Mouse (Mus musculus): Measurements from ENCODE around the gene Clec16a. TPM values are rescaled to one million over a fixed set of nuclear protein-coding genes. Genes with fewer than 3 reads are reported as not detected.
A peak's percentile ranks its signal among the peaks of the same experiment; 100 is the strongest.

The Clec16a gene
- polyA plus RNA-seq, 1 experiment from 2014 or later, result 70.0 TPM

DNA sequence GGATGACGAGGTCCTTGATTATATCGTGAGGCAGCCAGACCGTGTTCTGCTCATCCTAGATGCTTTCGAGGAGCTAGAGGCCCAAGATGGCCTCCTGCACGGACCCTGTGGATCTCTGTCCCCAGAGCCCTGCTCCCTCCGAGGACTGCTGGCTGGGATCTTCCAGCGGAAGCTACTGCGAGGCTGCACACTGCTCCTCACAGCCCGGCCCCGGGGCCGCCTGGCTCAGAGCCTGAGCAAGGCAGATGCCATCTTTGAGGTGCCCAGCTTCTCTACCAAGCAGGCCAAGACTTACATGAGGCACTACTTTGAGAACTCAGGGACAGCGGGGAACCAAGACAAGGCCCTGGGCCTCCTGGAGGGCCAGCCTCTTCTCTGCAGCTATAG lies 34.0 kb upstream of the Clec16a start:
- no peaks in the 10 kb centered on the region for H3K27me3 ChIP-seq (ENCODE audit: control insufficient read depth, insufficient read depth, low read depth, low read length)
- H3K4me3 ChIP-seq (ENCODE audit: low read depth, low read length), result no peak overlapping the region
- 85% methylated on average over 12 of the region's 12 CpGs for WGBS
- no peak for ATAC-seq
- no peak overlapping the region for H3K9ac ChIP-seq (ENCODE audit: low read depth, low read length)
- H3K9me3 ChIP-seq (replicated peaks; ENCODE audit: control insufficient read depth, low read length, poor library complexity, severe bottlenecking), result no peaks in the 10 kb centered on the region
- no peak overlapping the region for H3K4me2 ChIP-seq (ENCODE audit: low read length)
- H3K4me1 ChIP-seq (ENCODE audit: control insufficient read depth, insufficient read depth, low read length), result peaks cover 4% of the 10 kb centered on the region
- no peaks in the 10 kb centered on the region for H3K36me3 ChIP-seq (ENCODE audit: control insufficient read depth, insufficient read depth, low read length)
- no peak overlapping the region for H3K27ac ChIP-seq (ENCODE audit: low read length)

DNA sequence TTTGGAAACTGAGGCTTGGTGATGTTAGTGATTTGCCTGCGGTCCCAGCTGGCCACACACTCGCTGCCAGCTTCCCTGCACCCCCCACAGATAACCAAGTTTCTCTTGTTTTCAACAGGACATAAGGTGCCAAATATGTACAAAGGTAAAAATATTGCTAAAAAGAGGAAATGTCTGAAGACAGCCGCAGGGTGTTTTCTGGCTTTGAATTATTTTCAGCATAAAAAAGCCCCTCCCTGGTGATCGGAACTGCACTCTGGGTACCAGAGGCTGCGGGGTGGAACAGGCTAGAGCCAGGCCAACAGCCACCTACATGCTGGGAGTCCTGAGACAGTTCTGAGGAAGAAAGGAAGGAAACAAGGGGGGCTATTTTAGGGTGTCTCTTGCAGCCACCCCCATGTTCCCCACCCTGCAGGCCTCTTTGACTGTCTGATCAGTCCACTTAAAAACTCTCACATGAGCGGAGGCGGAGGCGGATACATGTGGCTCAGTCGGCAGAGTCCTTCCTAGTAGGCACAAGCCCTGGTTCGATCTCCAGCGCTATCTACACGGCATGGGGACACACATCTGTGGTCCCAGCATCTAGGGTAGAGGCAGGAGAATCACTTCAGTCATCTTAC lies 29.1 kb upstream of the Clec16a start:
- no peak overlapping the region for H3K4me3 ChIP-seq (ENCODE audit: low read depth, low read length)
- no peak overlapping the region for H3K4me2 ChIP-seq (ENCODE audit: low read length)
- H3K36me3 ChIP-seq (ENCODE audit: control insufficient read depth, insufficient read depth, low read length), result no peaks in the 10 kb centered on the region
- H3K27me3 ChIP-seq (ENCODE audit: control insufficient read depth, insufficient read depth, low read depth, low read length), result no peaks in the 10 kb centered on the region
- ATAC-seq, result no peak
- WGBS, result 90% methylated on average over 12 of the region's 12 CpGs
- no peaks in the 10 kb centered on the region for H3K9me3 ChIP-seq (replicated peaks; ENCODE audit: control insufficient read depth, low read length, poor library complexity, severe bottlenecking)
- H3K27ac ChIP-seq (ENCODE audit: low read length), result no peak overlapping the region
- H3K9ac ChIP-seq (ENCODE audit: low read depth, low read length), result no peak overlapping the region
- H3K4me1 ChIP-seq (ENCODE audit: control insufficient read depth, insufficient read depth, low read length), result no peaks in the 10 kb centered on the region

DNA sequence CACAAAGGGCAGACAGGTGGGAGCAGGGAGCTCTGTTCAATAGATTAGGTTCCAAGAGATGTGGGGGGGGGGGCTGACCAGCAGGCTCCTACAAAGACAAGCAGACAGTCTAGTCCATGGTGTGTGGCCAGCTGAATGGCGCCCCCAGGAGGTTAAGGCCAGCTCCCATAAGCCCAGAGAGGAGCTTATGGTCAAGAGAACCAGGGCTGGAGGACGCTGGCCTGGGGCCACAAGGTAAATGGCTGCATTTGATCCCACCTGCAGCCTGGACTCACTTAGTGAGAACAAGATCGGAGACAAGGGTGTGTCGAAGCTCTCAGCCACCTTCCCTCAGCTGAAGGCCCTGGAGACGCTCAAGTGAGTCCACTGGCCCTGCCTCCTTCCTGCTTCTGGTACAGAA lies 27.1 kb upstream of the Clec16a start:
- Histone ChIP-seq H3K27ac (ENCODE audit: low read length) (no peak overlapping the region), H3K4me1 (ENCODE audit: control insufficient read depth, insufficient read depth, low read length) (no peaks in the 10 kb centered on the region), H3K4me2 (ENCODE audit: low read length) (no peak overlapping the region), H3K36me3 (ENCODE audit: control insufficient read depth, insufficient read depth, low read length) (no peaks in the 10 kb centered on the region), H3K4me3 (ENCODE audit: low read depth, low read length) (no peak overlapping the region), H3K9ac (ENCODE audit: low read depth, low read length) (no peak overlapping the region), H3K9me3 (replicated peaks; ENCODE audit: control insufficient read depth, low read length, poor library complexity, severe bottlenecking) (no peaks in the 10 kb centered on the region), H3K27me3 (ENCODE audit: control insufficient read depth, insufficient read depth, low read depth, low read length) (no peaks in the 10 kb centered on the region)
- WGBS, result 56% methylated on average over 5 of the region's 5 CpGs
- no peak for ATAC-seq

DNA sequence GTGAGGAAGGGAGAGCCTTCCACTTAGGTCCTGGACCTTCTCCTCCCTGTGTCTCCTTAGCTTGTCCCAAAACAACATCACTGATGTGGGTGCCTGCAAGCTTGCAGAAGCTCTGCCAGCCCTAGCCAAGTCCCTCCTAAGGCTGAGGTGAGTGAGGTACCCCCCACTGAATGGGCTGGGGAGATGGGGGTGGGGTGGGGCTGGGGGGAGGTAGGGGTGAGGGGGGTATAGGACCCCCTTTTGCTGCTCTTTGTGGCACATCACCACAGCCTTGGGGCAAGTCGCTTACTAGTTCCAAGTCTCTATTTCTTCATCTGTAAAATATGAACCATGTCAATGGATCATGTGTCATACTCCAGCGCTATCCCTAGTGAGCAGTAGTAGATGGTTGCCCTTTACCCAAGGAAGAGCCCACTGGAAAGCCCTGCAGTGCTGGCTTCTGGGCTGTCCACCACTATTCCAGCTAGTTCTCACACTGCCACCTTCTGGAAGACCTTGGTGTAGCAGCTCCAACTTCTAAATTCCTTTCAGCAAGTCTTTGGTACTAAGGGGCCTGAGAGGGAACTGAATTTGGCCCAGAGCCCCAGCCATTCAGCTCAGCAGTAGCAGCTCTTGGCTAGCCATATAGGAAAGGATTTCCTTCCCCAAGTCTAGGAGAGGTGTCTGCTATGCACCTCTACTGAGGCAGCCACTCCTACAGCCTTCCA lies 24.1 kb upstream of the Clec16a start:
- 47% methylated on average over 2 of the region's 2 CpGs for WGBS
- no peak overlapping the region for H3K4me3 ChIP-seq (ENCODE audit: low read depth, low read length)
- peak; percentile 82 for ATAC-seq

DNA sequence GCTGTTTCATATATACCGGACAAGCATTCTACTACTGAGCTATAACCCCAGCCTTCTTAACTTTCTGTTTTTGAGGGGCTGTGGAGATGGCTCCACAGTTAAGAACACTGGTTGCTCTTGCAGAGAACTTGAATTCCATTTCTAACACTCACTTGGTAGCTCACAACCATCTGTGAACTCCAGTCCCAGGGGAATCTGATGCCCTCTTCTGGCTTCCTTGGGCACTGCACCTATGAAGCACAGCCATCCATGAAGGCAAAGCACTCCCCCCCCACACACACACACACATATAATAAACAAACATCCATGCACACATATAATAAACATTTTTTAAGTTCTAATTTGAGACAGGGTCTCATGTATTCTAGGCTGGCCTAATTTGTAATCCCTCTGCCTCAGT lies 22.3 kb upstream of the Clec16a start:
- no peaks in the 10 kb centered on the region for H3K4me1 ChIP-seq (ENCODE audit: control insufficient read depth, insufficient read depth, low read length)
- 100% methylated on average over 1 of the region's 1 CpGs for WGBS

More for the DNA sequence above, 24.1 kb upstream of the Clec16a start:
- H3K36me3 ChIP-seq (ENCODE audit: control insufficient read depth, insufficient read depth, low read length), result no peaks in the 10 kb centered on the region
- no peaks in the 10 kb centered on the region for H3K4me1 ChIP-seq (ENCODE audit: control insufficient read depth, insufficient read depth, low read length)
- H3K9me3 ChIP-seq (replicated peaks; ENCODE audit: control insufficient read depth, low read length, poor library complexity, severe bottlenecking), result no peaks in the 10 kb centered on the region
- no peak overlapping the region for H3K9ac ChIP-seq (ENCODE audit: low read depth, low read length)
- no peak overlapping the region for H3K27ac ChIP-seq (ENCODE audit: low read length)
- no peak overlapping the region for H3K4me2 ChIP-seq (ENCODE audit: low read length)
- no peaks in the 10 kb centered on the region for H3K27me3 ChIP-seq (ENCODE audit: control insufficient read depth, insufficient read depth, low read depth, low read length)

DNA sequence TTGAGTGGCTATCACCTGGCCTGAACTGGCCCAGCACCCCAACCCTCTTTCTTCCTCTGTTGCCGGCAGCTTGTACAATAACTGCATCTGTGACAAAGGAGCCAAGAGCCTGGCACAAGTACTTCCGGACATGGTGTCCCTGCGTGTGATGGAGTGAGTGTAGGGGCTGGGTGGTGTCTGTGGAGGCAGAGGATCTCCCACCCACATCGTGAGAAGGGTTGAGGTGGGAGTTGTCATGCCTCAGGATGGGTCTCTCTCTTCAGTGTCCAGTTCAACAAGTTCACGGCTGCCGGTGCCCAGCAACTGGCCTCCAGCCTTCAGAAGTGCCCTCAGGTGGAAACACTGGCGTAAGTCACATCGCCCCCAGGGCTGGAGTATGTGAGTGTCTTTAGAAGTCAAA lies 21.5 kb upstream of the Clec16a start:
- Histone ChIP-seq H3K36me3 (ENCODE audit: control insufficient read depth, insufficient read depth, low read length) (no peaks in the 10 kb centered on the region), H3K4me1 (ENCODE audit: control insufficient read depth, insufficient read depth, low read length) (no peaks in the 10 kb centered on the region), H3K27ac (ENCODE audit: low read length) (no peak overlapping the region), H3K4me2 (ENCODE audit: low read length) (no peak overlapping the region), H3K9me3 (replicated peaks; ENCODE audit: control insufficient read depth, low read length, poor library complexity, severe bottlenecking) (no peaks in the 10 kb centered on the region), H3K27me3 (ENCODE audit: control insufficient read depth, insufficient read depth, low read depth, low read length) (no peaks in the 10 kb centered on the region), H3K9ac (ENCODE audit: low read depth, low read length) (no peak overlapping the region), H3K4me3 (ENCODE audit: low read depth, low read length) (no peak overlapping the region)
- 90% methylated on average over 8 of the region's 8 CpGs for WGBS
- ATAC-seq, result no peak

More for the DNA sequence above, 22.3 kb upstream of the Clec16a start:
- Histone ChIP-seq H3K9ac (ENCODE audit: low read depth, low read length) (no peak overlapping the region), H3K9me3 (replicated peaks; ENCODE audit: control insufficient read depth, low read length, poor library complexity, severe bottlenecking) (no peaks in the 10 kb centered on the region), H3K4me2 (ENCODE audit: low read length) (no peak overlapping the region), H3K27ac (ENCODE audit: low read length) (no peak overlapping the region), H3K4me3 (ENCODE audit: low read depth, low read length) (no peak overlapping the region), H3K27me3 (ENCODE audit: control insufficient read depth, insufficient read depth, low read depth, low read length) (no peaks in the 10 kb centered on the region), H3K36me3 (ENCODE audit: control insufficient read depth, insufficient read depth, low read length) (no peaks in the 10 kb centered on the region)
- ATAC-seq, result no peak

DNA sequence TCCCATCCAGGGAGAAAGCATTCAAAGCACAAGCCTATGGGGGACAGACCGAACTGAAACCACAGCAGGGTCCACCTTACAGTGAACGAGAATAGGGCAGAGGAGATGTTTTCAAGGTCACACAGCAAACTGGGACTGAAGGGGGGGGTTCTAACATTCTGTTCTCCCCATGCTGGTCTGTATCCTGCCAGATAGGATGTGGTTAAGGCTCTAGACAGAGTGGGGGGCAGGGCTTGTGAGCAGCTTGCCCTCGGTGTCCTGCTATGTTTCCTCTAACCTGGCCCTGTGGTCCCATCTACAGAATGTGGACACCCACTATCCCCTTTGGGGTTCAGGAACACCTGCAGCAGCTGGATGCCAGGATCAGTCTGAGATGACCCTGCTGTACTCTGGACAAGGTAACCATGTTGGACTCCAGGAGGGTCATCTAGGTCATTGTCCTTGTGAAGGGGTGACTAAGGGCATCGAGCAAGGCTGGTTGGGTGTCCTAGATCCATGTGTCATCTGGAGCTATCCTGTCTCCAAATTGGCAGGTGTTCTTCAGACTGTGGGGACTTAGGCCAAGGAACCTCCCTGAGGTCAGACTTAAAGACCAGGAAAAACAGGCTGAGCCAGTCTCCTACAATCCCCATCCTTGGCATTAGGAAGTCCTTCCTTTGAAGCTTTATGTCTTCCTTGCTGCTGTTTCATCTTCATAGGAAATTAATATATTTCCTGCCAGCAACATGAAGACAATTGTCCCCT lies 20.1 kb upstream of the Clec16a start:
- WGBS, result 84% methylated on average over 4 of the region's 4 CpGs
- Histone ChIP-seq H3K4me1 (ENCODE audit: control insufficient read depth, insufficient read depth, low read length) (no peaks in the 10 kb centered on the region), H3K27me3 (ENCODE audit: control insufficient read depth, insufficient read depth, low read depth, low read length) (no peaks in the 10 kb centered on the region), H3K36me3 (ENCODE audit: control insufficient read depth, insufficient read depth, low read length) (peaks cover 5% of the 10 kb centered on the region), H3K27ac (ENCODE audit: low read length) (no peak overlapping the region), H3K9me3 (replicated peaks; ENCODE audit: control insufficient read depth, low read length, poor library complexity, severe bottlenecking) (no peaks in the 10 kb centered on the region), H3K4me2 (ENCODE audit: low read length) (no peak overlapping the region), H3K4me3 (ENCODE audit: low read depth, low read length) (no peak overlapping the region), H3K9ac (ENCODE audit: low read depth, low read length) (no peak overlapping the region)
- no peak for ATAC-seq

DNA sequence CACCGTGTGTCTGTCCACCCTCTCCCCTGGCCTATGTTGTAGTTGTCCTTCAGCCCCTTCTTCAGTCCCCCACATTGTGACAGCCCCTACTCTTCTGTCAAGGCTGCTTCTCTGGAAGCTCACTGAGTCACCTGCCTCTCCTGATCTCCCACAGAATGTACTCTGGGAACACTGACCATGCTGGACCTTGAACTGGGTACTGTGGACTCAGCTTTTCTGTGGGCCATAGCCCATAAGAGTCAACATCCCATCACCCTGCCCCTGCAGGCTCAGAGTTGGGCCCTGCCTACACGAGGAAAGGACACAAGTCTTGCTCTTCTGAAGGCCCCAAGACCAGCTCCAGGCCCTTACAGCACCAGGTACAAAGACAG lies 19.5 kb upstream of the Clec16a start:
- WGBS, result 76% methylated on average over 2 of the region's 2 CpGs
- no peak overlapping the region for H3K27ac ChIP-seq (ENCODE audit: low read length)

DNA sequence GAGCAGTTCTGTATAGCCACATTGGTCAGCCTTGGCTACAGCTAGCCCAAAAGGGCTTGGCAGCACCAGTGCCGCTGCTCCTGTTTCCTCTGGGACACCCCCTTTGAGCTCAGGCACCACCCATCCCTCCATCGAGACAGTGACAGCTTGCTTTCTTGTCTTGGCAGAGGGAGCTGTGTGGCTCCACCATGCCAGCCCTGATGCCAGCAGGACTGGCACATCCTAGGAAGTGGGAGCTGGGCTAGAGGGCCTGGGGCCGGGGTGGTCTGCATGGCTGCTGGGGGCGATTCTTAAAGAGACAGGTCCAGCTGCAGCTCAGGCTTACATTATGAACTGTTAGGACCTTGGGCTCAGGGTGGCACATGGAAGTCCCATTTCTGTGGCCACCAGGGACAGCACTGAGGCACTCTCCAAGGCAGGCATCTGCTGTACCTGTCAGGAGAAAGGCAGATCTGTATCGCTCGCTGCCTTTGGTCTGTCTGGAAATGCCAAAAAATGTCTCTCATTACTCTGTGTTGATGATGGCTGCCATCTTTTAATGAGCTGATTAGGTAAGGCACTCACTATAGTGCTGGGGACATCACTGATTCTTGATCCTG lies 18.0 kb upstream of the Clec16a start:
- ATAC-seq, result no peak; the same call in 1 of the 2 replicates
- Histone ChIP-seq H3K9me3 (replicated peaks; ENCODE audit: control insufficient read depth, low read length, poor library complexity, severe bottlenecking) (no peaks in the 10 kb centered on the region), H3K27ac (ENCODE audit: low read length) (no peak overlapping the region), H3K4me2 (ENCODE audit: low read length) (no peak overlapping the region), H3K36me3 (ENCODE audit: control insufficient read depth, insufficient read depth, low read length) (peaks cover 5% of the 10 kb centered on the region), H3K27me3 (ENCODE audit: control insufficient read depth, insufficient read depth, low read depth, low read length) (no peaks in the 10 kb centered on the region), H3K9ac (ENCODE audit: low read depth, low read length) (no peak overlapping the region; the same call in 1 of the 2 replicates), H3K4me3 (ENCODE audit: low read depth, low read length) (no peak overlapping the region), H3K4me1 (ENCODE audit: control insufficient read depth, insufficient read depth, low read length) (no peaks in the 10 kb centered on the region)
- WGBS, result 87% methylated on average over 6 of the region's 6 CpGs

More for the DNA sequence above, 19.5 kb upstream of the Clec16a start:
- no peaks in the 10 kb centered on the region for H3K9me3 ChIP-seq (replicated peaks; ENCODE audit: control insufficient read depth, low read length, poor library complexity, severe bottlenecking)
- H3K4me3 ChIP-seq (ENCODE audit: low read depth, low read length), result no peak overlapping the region
- no peak for ATAC-seq
- no peak overlapping the region for H3K4me2 ChIP-seq (ENCODE audit: low read length)
- peaks cover 5% of the 10 kb centered on the region for H3K36me3 ChIP-seq (ENCODE audit: control insufficient read depth, insufficient read depth, low read length)
- H3K27me3 ChIP-seq (ENCODE audit: control insufficient read depth, insufficient read depth, low read depth, low read length), result no peaks in the 10 kb centered on the region
- no peaks in the 10 kb centered on the region for H3K4me1 ChIP-seq (ENCODE audit: control insufficient read depth, insufficient read depth, low read length)
- H3K9ac ChIP-seq (ENCODE audit: low read depth, low read length), result no peak overlapping the region
